Mouse (Mus musculus) liver, adult 2 months (tissue): Measurements from ENCODE around the gene Tssc4.

Source experiments
- CTCF ChIP-seq: fragments of 200-500 bp; IDR thresholded peaks from 2 replicates; pipeline ENCODE4 v1.5.1; 2011; ENCODE audit warnings: low read depth, low read length, control low read depth
- POLR2A ChIP-seq: fragments of 200-500 bp; IDR thresholded peaks from 2 replicates; pipeline ENCODE4 v1.6.1; 2011; ENCODE audit warnings: low read length, control low read depth; ENCODE audit not compliant: insufficient read depth; ENCODE audit errors: extremely low read depth

- TF ChIP-seq CTCF, result no peak
- no peak for TF ChIP-seq POLR2A
Observed at GRCm38 (mm10) chr7:143020764-143021163, 48.3 kb upstream of the Tssc4 start.
